Mouse (Mus musculus) retina, postnatal 1 day (tissue): ENCODE measurements around the gene 1810037I17Rik.
"Not testable (repeated sequence)": the region's sequence is repeated elsewhere in the genome, so short reads cannot be mapped to it uniquely, and the experiment has no call there.

Experiments
- DNase-seq: peaks from one replicate; pipeline ENCODE4 v3.0.0-alpha.2; 2012

1810037I17Rik gene

GRCm38 (mm10) chr3:122937176-122937575 is 13.2 kb downstream of the 1810037I17Rik start:
- not testable (repeated sequence) for DNase-seq

- DNase-seq, result peak; percentile 50
Observed at GRCm38 (mm10) chr3:122939215-122939614, 15.2 kb downstream of the 1810037I17Rik start.

GRCm38 (mm10) chr3:122943387-122943890 is 19.4 kb downstream of the 1810037I17Rik start:
- DNase-seq, result no peak

GRCm38 (mm10) chr3:122950129-122950528 is 26.1 kb downstream of the 1810037I17Rik start:
- no peak for DNase-seq

DNA sequence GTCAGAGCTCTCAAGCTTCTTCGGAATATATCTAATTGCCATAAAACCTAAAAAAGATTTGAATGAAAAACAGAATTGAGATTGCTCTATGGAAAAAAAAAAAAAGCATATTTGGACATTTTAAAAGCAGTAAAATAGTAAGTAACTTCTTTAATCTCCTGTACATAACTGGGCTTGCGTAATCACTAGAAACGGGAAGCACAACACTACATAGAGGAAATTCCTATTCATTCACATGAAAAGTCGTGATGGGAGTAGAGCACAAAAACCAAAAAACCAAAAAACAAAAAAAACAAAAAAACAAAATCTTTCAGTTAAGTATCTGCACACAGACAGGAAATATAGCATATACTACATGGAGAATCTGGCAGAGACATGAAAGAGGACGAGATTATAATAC is 40.3 kb downstream of the 1810037I17Rik start:
- DNase-seq, result no peak

DNA sequence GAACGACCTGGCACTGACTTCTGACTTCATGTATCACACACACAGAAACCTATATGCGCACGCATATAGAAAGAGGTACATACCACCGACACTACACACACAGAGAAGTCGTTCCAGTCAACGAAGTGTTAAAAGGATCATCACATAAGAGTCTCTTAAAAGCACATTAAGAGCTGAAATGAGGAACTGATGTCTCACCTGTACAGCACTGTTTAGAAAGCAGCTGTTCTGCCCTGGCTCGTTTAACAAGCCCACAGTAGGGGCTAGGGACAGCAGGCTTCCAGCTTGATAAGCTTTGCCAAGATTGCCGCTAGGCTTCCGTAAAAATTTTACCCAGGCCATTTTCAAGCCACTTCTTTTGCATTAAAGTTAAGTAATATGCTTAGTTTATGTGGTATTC is 44.4 kb downstream of the 1810037I17Rik start:
- no peak for DNase-seq

DNA sequence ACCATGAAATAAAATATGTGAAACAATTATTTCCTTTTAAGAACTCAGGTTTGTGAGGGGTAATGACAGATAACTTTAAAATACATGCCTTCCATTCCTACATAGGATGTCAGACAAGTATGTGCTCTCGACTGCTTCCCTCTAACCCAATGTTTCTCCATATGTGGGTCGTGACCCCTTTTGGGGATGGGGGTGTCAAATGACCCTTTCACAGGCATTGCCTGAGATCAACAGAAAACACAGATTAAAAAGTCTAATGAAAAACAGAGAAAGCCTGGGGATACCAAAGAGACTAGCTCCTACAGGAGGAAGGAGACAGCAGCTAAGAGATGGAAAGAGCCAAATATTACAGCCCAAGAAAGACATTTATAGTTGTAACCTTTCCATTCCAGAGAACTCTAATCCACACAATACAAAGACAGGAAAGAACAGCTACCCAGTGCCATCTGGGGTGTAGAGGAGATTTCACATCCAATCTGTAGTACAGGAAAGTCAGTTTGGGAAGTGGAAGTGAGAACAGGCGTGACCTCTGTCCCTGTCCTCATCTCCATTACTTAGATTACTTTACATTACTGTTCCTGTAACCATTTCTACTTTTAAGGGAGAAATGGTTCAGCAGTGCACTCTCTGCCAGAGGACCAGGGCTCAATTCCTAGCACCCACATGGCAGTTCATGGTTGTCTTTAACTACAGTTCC is 48.3 kb downstream of the 1810037I17Rik start:
- no peak for DNase-seq

DNA sequence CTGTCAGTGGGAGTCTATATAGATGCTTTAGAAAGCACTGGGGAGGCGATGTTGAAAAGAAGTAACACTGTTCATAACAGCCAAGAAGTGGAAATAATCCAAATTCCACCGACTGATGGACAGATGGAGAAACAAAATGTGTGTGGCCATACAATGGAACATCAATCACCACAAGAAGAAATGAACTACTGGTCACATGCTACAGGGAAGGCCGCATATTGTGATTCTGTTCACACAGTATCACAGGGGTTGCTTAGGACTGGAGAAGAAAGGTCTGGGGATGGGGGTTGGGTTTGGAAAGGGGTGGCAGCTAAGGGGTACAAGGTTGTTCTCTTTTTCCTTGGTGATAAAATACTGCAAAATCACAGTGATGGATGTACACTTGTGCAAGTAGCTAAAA is 50.8 kb downstream of the 1810037I17Rik start:
- no peak for DNase-seq

DNA sequence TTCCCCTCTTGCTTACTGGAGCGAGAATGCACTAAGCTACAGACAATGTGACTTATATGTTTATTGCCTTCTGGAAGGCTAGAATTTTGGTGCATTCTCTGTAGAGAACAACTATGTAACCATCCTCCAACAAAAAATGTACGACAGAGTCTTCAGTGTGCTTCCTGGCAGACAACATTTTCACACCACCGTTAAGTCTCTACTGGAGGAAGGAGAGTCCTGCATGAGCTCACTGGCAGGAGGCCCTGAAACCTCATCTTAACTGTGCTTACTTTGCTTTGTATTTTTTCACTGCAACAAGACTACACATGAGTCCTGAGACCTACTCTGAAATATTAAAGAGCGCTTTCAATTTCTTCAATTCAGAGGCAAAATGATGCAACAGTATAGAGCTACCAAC is 51.4 kb downstream of the 1810037I17Rik start:
- DNase-seq, result no peak
